14 mouse cellular contexts compared by ENCODE assay signal in genomic region chr13:112580590-112581320, GRCm38 (mm10). TPM values are rescaled to one million over a fixed set of nuclear protein-coding genes. Genes with fewer than 3 reads are reported as not detected.
DNase-seq lines count a peak whose midpoint lies in the region; ATAC-seq and TF ChIP-seq lines count a peak whose summit lies in the region.
"Had no signal": no experiment of that assay in that cellular context is flagged by ENCODE, and none has a peak within 500 bp of the region (broad histone marks: within the 10 kb centered on the region; RNA-seq: fewer than 3 reads in every experiment).

No protein-coding gene starts in this region.

- H3K4me2 ChIP-seq in forebrain, embryonic 13.5 days, result no peak overlapping the region
- no peak overlapping the region for H3K4me2 ChIP-seq in kidney, postnatal 0 days (ENCODE audit: low read length)
- no peak overlapping the region for H3K4me2 ChIP-seq in embryonic facial prominence, embryonic 14.5 days (ENCODE audit: low read depth, low read length)

- peaks cover 32% of the 10 kb centered on the region for H3K4me1 ChIP-seq in forebrain, embryonic 13.5 days
- H3K4me1 ChIP-seq in forebrain, embryonic 10.5 days, result peaks cover 20% of the 10 kb centered on the region
- no peaks in the 10 kb centered on the region for H3K4me1 ChIP-seq in kidney, postnatal 0 days (replicated peaks; ENCODE audit: insufficient read depth, low read length)
- no peaks in the 10 kb centered on the region; the same call in 1 of the 2 replicates for H3K4me1 ChIP-seq in embryonic facial prominence, embryonic 14.5 days (ENCODE audit: control insufficient read depth, insufficient read depth, low read length)
- no peaks in the 10 kb centered on the region for H3K4me1 ChIP-seq in thymus, adult 2 months (replicated peaks; ENCODE audit: control insufficient read depth, insufficient read depth, low read length)

- H3K36me3 ChIP-seq in forebrain, embryonic 13.5 days (ENCODE audit: poor library complexity, severe bottlenecking), result no peaks in the 10 kb centered on the region
- no peaks in the 10 kb centered on the region for H3K36me3 ChIP-seq in forebrain, embryonic 10.5 days (replicated peaks)
- H3K36me3 ChIP-seq in kidney, postnatal 0 days (ENCODE audit: insufficient read depth, low read length), result no peaks in the 10 kb centered on the region
- H3K36me3 ChIP-seq in embryonic facial prominence, embryonic 14.5 days (ENCODE audit: control insufficient read depth, insufficient read depth, low read length), result no peaks in the 10 kb centered on the region
- H3K36me3 ChIP-seq in thymus, adult 2 months (ENCODE audit: control insufficient read depth, insufficient read depth, low read length), result no peaks in the 10 kb centered on the region

- H3K27ac ChIP-seq in forebrain, embryonic 13.5 days, result no peak overlapping the region
- H3K27ac ChIP-seq in forebrain, embryonic 10.5 days, result no peak overlapping the region
- no peak overlapping the region for H3K27ac ChIP-seq in kidney, postnatal 0 days
- no peak overlapping the region for H3K27ac ChIP-seq in embryonic facial prominence, embryonic 14.5 days (replicated peaks; ENCODE audit: low read depth, low read length)
- H3K27ac ChIP-seq in thymus, adult 2 months (ENCODE audit: control insufficient read depth, insufficient read depth, low read length), result no peak overlapping the region

- no peak for DNase-seq in forebrain, embryonic 10.5 days (ENCODE audit: extremely low spot score, low spot score)
- peak; percentile 91 for DNase-seq in kidney, postnatal 0 days (ENCODE audit: low spot score)
- DNase-seq in kidney, adult 8-10 months, result no peak
- DNase-seq in embryonic facial prominence, embryonic 14.5 days (ENCODE audit: low spot score), result peak; percentile 44
- peak; percentile 42 for DNase-seq in mesoderm, embryonic 11.5 days (ENCODE audit: low read depth, low spot score)
- no peak for DNase-seq in thymus, adult 2 months
- DNase-seq in yolk sac, embryonic 10.5 days (ENCODE audit: low spot score), result no peak
- DNase-seq: B cell, adult 2 months; cerebellum, postnatal 25 days; gastrocnemius, postnatal 25 days; heart, postnatal 14 days; lung, postnatal 10 days had no signal

- H3K4me3 ChIP-seq in forebrain, embryonic 13.5 days, result no peak overlapping the region
- H3K4me3 ChIP-seq in forebrain, embryonic 10.5 days, result no peak overlapping the region
- no peak overlapping the region for H3K4me3 ChIP-seq in kidney, postnatal 0 days (replicated peaks; ENCODE audit: low read depth, low read length)
- no peak overlapping the region for H3K4me3 ChIP-seq in embryonic facial prominence, embryonic 14.5 days (ENCODE audit: low read depth, low read length)
- no peak overlapping the region for H3K4me3 ChIP-seq in thymus, adult 2 months (ENCODE audit: control insufficient read depth, insufficient read depth, low read length)

- no peak for TF ChIP-seq CTCF in kidney, postnatal 0 days (IDR thresholded peaks at IDR 0.05; ENCODE audit: low read depth)
- no peak for TF ChIP-seq CTCF in thymus, adult 2 months (IDR thresholded peaks at IDR 0.05; ENCODE audit: borderline replicate concordance, control insufficient read depth, extremely low read depth, insufficient read depth, low read length, poor library complexity)

- 0 out of 2 replicates have a peak, but pooled peaks cover 3% of the 10 kb centered on the region for H3K9me3 ChIP-seq in forebrain, embryonic 13.5 days (replicated peaks)
- 0 out of 2 replicates have a peak, but pooled peaks cover 3% of the 10 kb centered on the region for H3K9me3 ChIP-seq in forebrain, embryonic 10.5 days
- H3K9me3 ChIP-seq in kidney, postnatal 0 days (replicated peaks; ENCODE audit: low read length), result no peaks in the 10 kb centered on the region
- H3K9me3 ChIP-seq in embryonic facial prominence, embryonic 14.5 days (ENCODE audit: control insufficient read depth, low read length), result no peaks in the 10 kb centered on the region

- no peak overlapping the region for H3K9ac ChIP-seq in forebrain, embryonic 13.5 days
- H3K9ac ChIP-seq in kidney, postnatal 0 days (ENCODE audit: low read depth, low read length), result no peak overlapping the region
- no peak overlapping the region for H3K9ac ChIP-seq in embryonic facial prominence, embryonic 14.5 days (ENCODE audit: low read depth, low read length)

- TF ChIP-seq POLR2A in thymus, adult 2 months (IDR thresholded peaks at IDR 0.05; ENCODE audit: control insufficient read depth, extremely low read depth, insufficient read depth, low read length, poor library complexity), result no peak

- ATAC-seq in forebrain, embryonic 13.5 days, result 0 out of 2 replicates have a peak, but pooled peaks have one; percentile 22
- ATAC-seq in kidney, postnatal 0 days (replicated peaks; ENCODE audit: low FRiP score, low read depth), result peak; percentile 73; the same call in 1 of the 2 replicates
- no peak for ATAC-seq in embryonic facial prominence, embryonic 14.5 days (ENCODE audit: low read depth)

- H3K27me3 ChIP-seq in forebrain, embryonic 13.5 days, result no peaks in the 10 kb centered on the region
- H3K27me3 ChIP-seq in forebrain, embryonic 10.5 days (ENCODE audit: poor library complexity, severe bottlenecking), result no peaks in the 10 kb centered on the region
- H3K27me3 ChIP-seq in kidney, postnatal 0 days (ENCODE audit: insufficient read depth, low read length), result no peaks in the 10 kb centered on the region
- H3K27me3 ChIP-seq in embryonic facial prominence, embryonic 14.5 days (replicated peaks; ENCODE audit: control insufficient read depth, insufficient read depth, low read length), result no peaks in the 10 kb centered on the region
- H3K27me3 ChIP-seq in thymus, adult 2 months (ENCODE audit: control insufficient read depth, insufficient read depth, low read length), result no peaks in the 10 kb centered on the region

- 10% methylated on average over 11 of the region's 11 CpGs for WGBS in forebrain, embryonic 13.5 days
- 36% methylated on average over 11 of the region's 11 CpGs for WGBS in forebrain, embryonic 10.5 days
- WGBS in kidney, postnatal 0 days, result 15% methylated on average over 11 of the region's 11 CpGs
- WGBS in embryonic facial prominence, embryonic 14.5 days, result 36% methylated on average over 11 of the region's 11 CpGs
- WGBS in thymus, adult 2 months, result 82% methylated on average over 11 of the region's 11 CpGs

RNA-seq across cellular contexts. Expression of gene Il31ra, which starts 13.4 kb away (rescaled TPM):
- polyA plus RNA-seq in forebrain, embryonic 13.5 days (2015; fragmentation: Nextera tagmentation; extraction: Ambion mirVana), result 0.36 and 0.48 TPM in 2 replicates
- not detected in 2 replicates for polyA plus RNA-seq in forebrain, embryonic 10.5 days (2016; fragmentation: Nextera tagmentation; extraction: Ambion mirVana)
- 0.46 and 0.53 TPM in 2 replicates for polyA plus RNA-seq in kidney, postnatal 0 days (2015; fragmentation: Nextera tagmentation; extraction: Ambion mirVana)
- 0.07 and 0.10 TPM in 2 replicates for polyA plus RNA-seq in embryonic facial prominence, embryonic 14.5 days (2014; fragmentation: Nextera tagmentation; extraction: Ambion mirVana)
- 0.22 and 0.23 TPM in 2 replicates for polyA plus RNA-seq in thymus, adult 2 months (2012; rRNA removed)
- polyA plus RNA-seq: liver, adult 2 months had no signal

Comparison
In these comparisons a context has a peak if more than half of its experiments do, and no peak if none do; other contexts are left out.
1. DNase-seq: peak in kidney, postnatal 0 days (single experiment), embryonic facial prominence, embryonic 14.5 days (single experiment) and mesoderm, embryonic 11.5 days (single experiment); none in forebrain, embryonic 10.5 days (single experiment), kidney, adult 8-10 months (0 of 2), thymus, adult 2 months (single experiment) and yolk sac, embryonic 10.5 days (single experiment).